30 mouse cellular contexts compared by ENCODE assay signal in the genomic region with DNA sequence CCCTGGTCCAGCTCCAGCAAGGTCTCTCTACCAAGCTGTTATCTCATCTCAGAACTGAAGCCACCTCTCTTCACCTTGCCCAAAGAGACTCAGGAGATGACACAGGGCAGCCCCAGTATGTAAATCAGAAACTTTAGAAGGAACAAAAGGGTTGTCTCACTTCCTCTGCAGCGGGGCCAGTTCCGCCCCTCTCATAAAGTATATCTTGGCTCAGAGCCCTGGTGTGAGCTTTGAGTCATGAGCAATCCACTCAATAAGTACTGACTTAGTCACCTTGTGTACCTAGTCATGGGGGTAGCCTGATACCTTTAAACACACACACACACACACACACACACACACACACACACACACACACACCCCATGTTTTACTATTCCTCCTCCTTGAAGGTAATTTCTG. TPM values are rescaled to one million over a fixed set of nuclear protein-coding genes. Genes with fewer than 3 reads are reported as not detected.
A peak's percentile ranks its signal among the peaks of the same experiment; 100 is the strongest.
DNase-seq lines count a peak whose midpoint lies in the region; ATAC-seq and TF ChIP-seq lines count a peak whose summit lies in the region.
"Had no signal": no experiment of that assay in that cellular context is flagged by ENCODE, and none has a peak within 500 bp of the region (broad histone marks: within the 10 kb centered on the region; RNA-seq: fewer than 3 reads in every experiment).

No protein-coding gene starts in this region.

- no peaks in the 10 kb centered on the region for H3K9me3 ChIP-seq in lung, embryonic 14.5 days (ENCODE audit: low read depth, low read length)
- no peaks in the 10 kb centered on the region for H3K9me3 ChIP-seq in CH12.LX (replicated peaks; ENCODE audit: low read length)
- H3K9me3 ChIP-seq in lung, embryonic 16.5 days (ENCODE audit: control insufficient read depth, low read length): no peaks in the 10 kb centered on the region
- H3K9me3 ChIP-seq in stomach, embryonic 16.5 days (replicated peaks; ENCODE audit: control insufficient read depth, low read length): no peaks in the 10 kb centered on the region
- H3K9me3 ChIP-seq: hindbrain, embryonic 10.5 days; limb, embryonic 13.5 days; megakaryocyte, embryonic 14.5 days; midbrain, embryonic 15.5 days had no signal

- H3K4me3 ChIP-seq in lung, embryonic 14.5 days (ENCODE audit: low read depth, low read length): no peak overlapping the region
- H3K4me3 ChIP-seq in lung, adult 2 months (replicated peaks; ENCODE audit: extremely low read depth, low read depth, low read length): no peak overlapping the region
- no peak overlapping the region for H3K4me3 ChIP-seq in CH12.LX (replicated peaks in 1 of 3; ENCODE audit: low read depth in 2 of 3, low read length in 2 of 3, poor library complexity in 1 of 3)
- H3K4me3 ChIP-seq in lung, embryonic 16.5 days (ENCODE audit: low read length): no peak overlapping the region
- no peak overlapping the region for H3K4me3 ChIP-seq in stomach, embryonic 16.5 days (replicated peaks; ENCODE audit: low read length)
- H3K4me3 ChIP-seq: hindbrain, embryonic 10.5 days; limb, embryonic 13.5 days; megakaryocyte, embryonic 14.5 days; midbrain, embryonic 15.5 days had no signal

- H3K36me3 ChIP-seq in lung, embryonic 14.5 days (ENCODE audit: insufficient read depth): no peaks in the 10 kb centered on the region
- H3K36me3 ChIP-seq in CH12.LX (replicated peaks in 1 of 2; ENCODE audit: control insufficient read depth in 1 of 2, insufficient read depth in 1 of 2, low read length in 1 of 2): no peaks in the 10 kb centered on the region
- H3K36me3 ChIP-seq in lung, embryonic 16.5 days (ENCODE audit: control insufficient read depth, insufficient read depth, low read length): no peaks in the 10 kb centered on the region
- H3K36me3 ChIP-seq in stomach, embryonic 16.5 days (ENCODE audit: control insufficient read depth, insufficient read depth, low read length): no peaks in the 10 kb centered on the region
- H3K36me3 ChIP-seq: hindbrain, embryonic 10.5 days; limb, embryonic 13.5 days; midbrain, embryonic 15.5 days had no signal

- TF ChIP-seq RAD21 in CH12.LX (IDR thresholded peaks at IDR 0.05; ENCODE audit: low read depth, low read length): no peak; the same call in none of the 2 replicates

- TF ChIP-seq CTCF in lung, embryonic 14.5 days (IDR thresholded peaks at IDR 0.05; ENCODE audit: low read depth): no peak
- no peak for TF ChIP-seq CTCF in lung, adult 2 months (IDR thresholded peaks at IDR 0.05; ENCODE audit: insufficient read depth, low read length)
- TF ChIP-seq CTCF in CH12.LX (conservative IDR thresholded peaks at IDR 0.05 in 1 of 2, IDR thresholded peaks at IDR 0.05 in 1 of 2; ENCODE audit: low read depth in 2 of 2, low read length in 2 of 2): no peak

- TF ChIP-seq POLR2A in lung, adult 2 months (IDR thresholded peaks at IDR 0.05; ENCODE audit: borderline replicate concordance, extremely low read depth, low read depth, low read length): no peak
- peak; percentile 49; the same call in 1 of the 2 replicates for TF ChIP-seq POLR2A in CH12.LX (IDR thresholded peaks at IDR 0.05; ENCODE audit: low read depth, low read length)

- peak; percentile 90 for TF ChIP-seq EP300 in CH12.LX (IDR thresholded peaks at IDR 0.05; ENCODE audit: low read length)

- no peaks in the 10 kb centered on the region for H3K79me2 ChIP-seq in CH12.LX (replicated peaks; ENCODE audit: control insufficient read depth, extremely low read depth, insufficient read depth, poor library complexity, severe bottlenecking)

- no peak overlapping the region for H3K9ac ChIP-seq in lung, embryonic 14.5 days
- no peak overlapping the region for H3K9ac ChIP-seq in CH12.LX (ENCODE audit: insufficient read depth, low read depth)
- no peak overlapping the region for H3K9ac ChIP-seq in lung, embryonic 16.5 days (ENCODE audit: low read length)
- no peak overlapping the region for H3K9ac ChIP-seq in stomach, embryonic 16.5 days (ENCODE audit: low read length)
- H3K9ac ChIP-seq: limb, embryonic 13.5 days; liver, embryonic 14.5 days; midbrain, embryonic 15.5 days had no signal

- no peaks in the 10 kb centered on the region for H3K27me3 ChIP-seq in lung, embryonic 14.5 days (ENCODE audit: insufficient read depth, low read length)
- H3K27me3 ChIP-seq in CH12.LX (replicated peaks): no peaks in the 10 kb centered on the region
- no peaks in the 10 kb centered on the region for H3K27me3 ChIP-seq in lung, embryonic 16.5 days (ENCODE audit: control insufficient read depth, insufficient read depth, low read depth, low read length)
- no peaks in the 10 kb centered on the region for H3K27me3 ChIP-seq in stomach, embryonic 16.5 days (ENCODE audit: control insufficient read depth, insufficient read depth, low read length)
- H3K27me3 ChIP-seq: limb, embryonic 13.5 days; megakaryocyte, embryonic 14.5 days; midbrain, embryonic 15.5 days had no signal

- dilution Hi-C loops in CH12.LX (cut with MboI; ENCODE audit: extremely low pct_ligation_motif_present, extremely low pct_unique_long_range_greater_than_20kb, low sequenced_read_pairs): no loop called here

- ATAC-seq in lung, embryonic 14.5 days (ENCODE audit: insufficient read depth): no peak
- peak; percentile 49; the same call in 1 of the 2 replicates for ATAC-seq in lung, embryonic 16.5 days (ENCODE audit: low read depth)
- peak; percentile 81; the same call in 1 of the 2 replicates for ATAC-seq in stomach, embryonic 16.5 days (ENCODE audit: insufficient read depth, low FRiP score)
- no peak for ATAC-seq in monocyte, adult 5-6 weeks (replicated peaks; ENCODE audit: insufficient number of reproducible peaks, low FRiP score, low TSS enrichment, poor library complexity, severe bottlenecking)
- ATAC-seq: CD4-positive, CD25-positive, alpha-beta regulatory T cell, adult 4 months; inflammation-experienced regulatory T-cells, adult 6 months; midbrain, embryonic 15.5 days had no signal

- peak; percentile 38 for DNase-seq in lung, embryonic 14.5 days
- DNase-seq in lung, adult 2 months: no peak
- peak; percentile 89 for DNase-seq in CH12.LX (ENCODE audit: extremely low read depth)
- no peak for DNase-seq in kidney, adult 18-20 months
- no peak for DNase-seq in cerebellum, postnatal 10 days
- DNase-seq: adrenal gland, postnatal 10 days; cerebellum, adult 11 months; cerebellum, postnatal 36 days; heart, adult 18-20 months; kidney, postnatal 14 days; layer of hippocampus, adult 9-11 months; spleen, adult 18-20 months; thymus, postnatal 14 days had no signal

- H3K4me1 ChIP-seq in lung, embryonic 14.5 days (ENCODE audit: insufficient read depth): no peaks in the 10 kb centered on the region
- H3K4me1 ChIP-seq in lung, adult 2 months (ENCODE audit: control insufficient read depth, insufficient read depth, low read length): no peaks in the 10 kb centered on the region
- peaks cover 15 to 21% of the 10 kb centered on the region in 2 experiments; a peak in 3 of 4 replicates for H3K4me1 ChIP-seq in CH12.LX (ENCODE audit: control insufficient read depth in 1 of 2, insufficient read depth in 2 of 2)
- no peaks in the 10 kb centered on the region; the same call in 1 of the 2 replicates for H3K4me1 ChIP-seq in lung, embryonic 16.5 days (replicated peaks; ENCODE audit: control insufficient read depth, insufficient read depth, low read length)
- no peaks in the 10 kb centered on the region for H3K4me1 ChIP-seq in stomach, embryonic 16.5 days (ENCODE audit: control insufficient read depth, insufficient read depth, low read length)
- H3K4me1 ChIP-seq: hindbrain, embryonic 10.5 days; limb, embryonic 13.5 days; megakaryocyte, embryonic 14.5 days; midbrain, embryonic 15.5 days had no signal

- WGBS in lung, embryonic 14.5 days: 59% methylated on average over 2 of the region's 2 CpGs
- 19% methylated on average over 2 of the region's 2 CpGs for WGBS in lung, adult 2 months
- WGBS in lung, embryonic 16.5 days: 37% methylated on average over 2 of the region's 2 CpGs
- 57% methylated on average over 2 of the region's 2 CpGs for WGBS in stomach, embryonic 16.5 days

- in situ Hi-C loops in CH12.LX (cut with MboI; ENCODE audit: low pct_ligation_motif_present, low pct_unique_long_range_greater_than_20kb, low sequenced_read_pairs): no loop called here

- H3K4me2 ChIP-seq in lung, embryonic 14.5 days: no peak overlapping the region
- peak overlapping the region; percentile 74 for H3K4me2 ChIP-seq in CH12.LX (ENCODE audit: insufficient read depth, low read depth, poor library complexity, severe bottlenecking)
- no peak overlapping the region for H3K4me2 ChIP-seq in lung, embryonic 16.5 days (ENCODE audit: low read depth, low read length)
- no peak overlapping the region for H3K4me2 ChIP-seq in stomach, embryonic 16.5 days (ENCODE audit: low read depth, low read length)
- H3K4me2 ChIP-seq: limb, embryonic 13.5 days; midbrain, embryonic 15.5 days had no signal

- no peak overlapping the region for H3K27ac ChIP-seq in lung, embryonic 14.5 days (ENCODE audit: low read depth)
- H3K27ac ChIP-seq in CH12.LX (ENCODE audit: insufficient read depth, low read depth): peak overlapping the region; percentile 58; the same call in 1 of the 2 replicates
- no peak overlapping the region for H3K27ac ChIP-seq in lung, embryonic 16.5 days (ENCODE audit: low read length)
- no peak overlapping the region for H3K27ac ChIP-seq in stomach, embryonic 16.5 days (ENCODE audit: low read length)
- H3K27ac ChIP-seq: hindbrain, embryonic 10.5 days; limb, embryonic 13.5 days; liver, embryonic 14.5 days; midbrain, embryonic 15.5 days had no signal

RNA-seq across cellular contexts. Expression of a gene that starts 4.1 kb away (rescaled TPM):
- not detected in 2 replicates for polyA plus RNA-seq in lung, embryonic 14.5 days (2014; fragmentation: Nextera tagmentation; extraction: Ambion mirVana)
- not detected in 2 replicates for polyA plus RNA-seq in lung, adult 2 months (2012; rRNA removed)
- total RNA-seq in CH12.LX (2012; rRNA removed): 0.17 and 0.25 TPM in 2 replicates
- 0.22 and 0.28 TPM in 2 replicates for total RNA-seq in CH12.LX (2014; rRNA removed)
- polyA plus RNA-seq in CH12.LX (2012; ENCODE audit: insufficient read length, low read depth): 0.29 TPM in 1 of 2 replicates, not detected in the other
- polyA plus RNA-seq in lung, embryonic 16.5 days (2015; fragmentation: Nextera tagmentation; extraction: Ambion mirVana): not detected in 2 replicates
- not detected in 2 replicates for polyA plus RNA-seq in stomach, embryonic 16.5 days (2015; fragmentation: Nextera tagmentation; extraction: Ambion mirVana)
- not detected in 3 replicates for total RNA-seq in monocyte, adult 5-6 weeks (2017)
- total RNA-seq: adrenal gland, postnatal 10 days; gastrocnemius, adult 8-10 months; heart, adult 18-20 months; left cerebral cortex, postnatal 10 days had no signal
- polyA plus RNA-seq: brain, embryonic 14.5 days; CD4-positive, CD25-positive, alpha-beta regulatory T cell, adult 4 months; embryonic facial prominence, embryonic 11.5 days; heart, embryonic 14.5 days; hindbrain, embryonic 10.5 days; inflammation-experienced regulatory T-cells, adult 6 months; limb, embryonic 13.5 days; liver, embryonic 14.5 days; midbrain, embryonic 15.5 days; stomach, embryonic 14.5 days had no signal

RNA-seq across cellular contexts. Expression of a gene that starts 7.4 kb away (rescaled TPM):
- not detected in 2 replicates for polyA plus RNA-seq in lung, embryonic 14.5 days (2014; fragmentation: Nextera tagmentation; extraction: Ambion mirVana)
- polyA plus RNA-seq in lung, adult 2 months (2012; rRNA removed): not detected in 2 replicates
- total RNA-seq in CH12.LX (2012; rRNA removed): 0.13 TPM in 1 of 2 replicates, not detected in the other
- not detected in 2 replicates for total RNA-seq in CH12.LX (2014; rRNA removed)
- not detected in 2 replicates for polyA plus RNA-seq in CH12.LX (2012; ENCODE audit: insufficient read length, low read depth)
- polyA plus RNA-seq in lung, embryonic 16.5 days (2015; fragmentation: Nextera tagmentation; extraction: Ambion mirVana): 0.20 TPM in 1 of 2 replicates, not detected in the other
- polyA plus RNA-seq in stomach, embryonic 16.5 days (2015; fragmentation: Nextera tagmentation; extraction: Ambion mirVana): 0.65 and 0.75 TPM in 2 replicates
- not detected in 3 replicates for total RNA-seq in monocyte, adult 5-6 weeks (2017)
- total RNA-seq: gastrocnemius, adult 8-10 months; heart, adult 18-20 months; left cerebral cortex, postnatal 10 days had no signal
- polyA plus RNA-seq: brain, embryonic 14.5 days; CD4-positive, CD25-positive, alpha-beta regulatory T cell, adult 4 months; embryonic facial prominence, embryonic 11.5 days; heart, embryonic 14.5 days; hindbrain, embryonic 10.5 days; inflammation-experienced regulatory T-cells, adult 6 months; limb, embryonic 13.5 days; midbrain, embryonic 15.5 days had no signal

RNA-seq across cellular contexts. Expression of a gene that starts 16.7 kb away (rescaled TPM):
- polyA plus RNA-seq in lung, embryonic 14.5 days (2014; fragmentation: Nextera tagmentation; extraction: Ambion mirVana): not detected in 2 replicates
- polyA plus RNA-seq in lung, adult 2 months (2012; rRNA removed): not detected in 2 replicates
- total RNA-seq in CH12.LX (2012; rRNA removed) (0.17 TPM in 1 of 2 replicates, not detected in the other), CH12.LX (2014; rRNA removed) (0.66 and 1.0 TPM in 2 replicates)
- polyA plus RNA-seq in CH12.LX (2012; ENCODE audit: insufficient read length, low read depth): 0.39 and 0.41 TPM in 2 replicates
- not detected in 2 replicates for polyA plus RNA-seq in lung, embryonic 16.5 days (2015; fragmentation: Nextera tagmentation; extraction: Ambion mirVana)
- polyA plus RNA-seq in stomach, embryonic 16.5 days (2015; fragmentation: Nextera tagmentation; extraction: Ambion mirVana): 0.22 and 0.48 TPM in 2 replicates
- total RNA-seq in monocyte, adult 5-6 weeks (2017): not detected in 3 replicates
- total RNA-seq: adrenal gland, postnatal 10 days; gastrocnemius, adult 8-10 months; heart, adult 18-20 months; left cerebral cortex, postnatal 10 days; MEL had no signal
- polyA plus RNA-seq: CD4-positive, CD25-positive, alpha-beta regulatory T cell, adult 4 months; embryonic facial prominence, embryonic 11.5 days; heart, embryonic 14.5 days; hindbrain, embryonic 10.5 days; inflammation-experienced regulatory T-cells, adult 6 months; limb, embryonic 13.5 days; liver, embryonic 14.5 days; midbrain, embryonic 15.5 days had no signal

RNA-seq across cellular contexts. Expression of a gene that starts 27.7 kb away (rescaled TPM):
- 0.28 TPM in 1 of 2 replicates, not detected in the other for polyA plus RNA-seq in lung, embryonic 14.5 days (2014; fragmentation: Nextera tagmentation; extraction: Ambion mirVana)
- 1.5 and 1.8 TPM in 2 replicates for polyA plus RNA-seq in lung, adult 2 months (2012; rRNA removed)
- total RNA-seq in CH12.LX (2012; rRNA removed): not detected in 2 replicates
- not detected in 2 replicates for total RNA-seq in CH12.LX (2014; rRNA removed)
- not detected in 2 replicates for polyA plus RNA-seq in CH12.LX (2012; ENCODE audit: insufficient read length, low read depth)
- polyA plus RNA-seq in lung, embryonic 16.5 days (2015; fragmentation: Nextera tagmentation; extraction: Ambion mirVana): 0.23 and 0.83 TPM in 2 replicates
- polyA plus RNA-seq in stomach, embryonic 16.5 days (2015; fragmentation: Nextera tagmentation; extraction: Ambion mirVana): 1.5 and 2.1 TPM in 2 replicates
- not detected in 3 replicates for total RNA-seq in monocyte, adult 5-6 weeks (2017)
- total RNA-seq: left cerebral cortex, postnatal 10 days; MEL had no signal
- polyA plus RNA-seq: CD4-positive, CD25-positive, alpha-beta regulatory T cell, adult 4 months; embryonic facial prominence, embryonic 11.5 days; hindbrain, embryonic 10.5 days; inflammation-experienced regulatory T-cells, adult 6 months had no signal

RNA-seq across cellular contexts. Expression of a gene that starts 50.6 kb away (rescaled TPM):
- 0.54 and 2.8 TPM in 2 replicates for polyA plus RNA-seq in lung, embryonic 14.5 days (2014; fragmentation: Nextera tagmentation; extraction: Ambion mirVana)
- not detected in 2 replicates for polyA plus RNA-seq in lung, adult 2 months (2012; rRNA removed)
- not detected in 2 replicates for total RNA-seq in CH12.LX (2012; rRNA removed)
- total RNA-seq in CH12.LX (2014; rRNA removed): not detected in 2 replicates
- not detected in 2 replicates for polyA plus RNA-seq in CH12.LX (2012; ENCODE audit: insufficient read length, low read depth)
- polyA plus RNA-seq in lung, embryonic 16.5 days (2015; fragmentation: Nextera tagmentation; extraction: Ambion mirVana): 0.79 and 1.0 TPM in 2 replicates
- 2.1 and 4.3 TPM in 2 replicates for polyA plus RNA-seq in stomach, embryonic 16.5 days (2015; fragmentation: Nextera tagmentation; extraction: Ambion mirVana)
- 8.4 to 33.5 TPM (median 9.9 TPM) in 3 replicates for total RNA-seq in monocyte, adult 5-6 weeks (2017)
- total RNA-seq: gastrocnemius, adult 8-10 months; heart, adult 18-20 months; left cerebral cortex, postnatal 10 days; MEL had no signal
- polyA plus RNA-seq: brain, embryonic 14.5 days; CD4-positive, CD25-positive, alpha-beta regulatory T cell, adult 4 months; embryonic facial prominence, embryonic 11.5 days; hindbrain, embryonic 10.5 days; inflammation-experienced regulatory T-cells, adult 6 months; midbrain, embryonic 15.5 days had no signal

Comparison
In these comparisons a context has a peak if more than half of its experiments do, and no peak if none do; other contexts are left out.
1. ATAC-seq: peak in lung, embryonic 16.5 days (single experiment) and stomach, embryonic 16.5 days (single experiment); none in lung, embryonic 14.5 days (single experiment) and monocyte, adult 5-6 weeks (single experiment).
2. DNase-seq: peak in lung, embryonic 14.5 days (single experiment) and CH12.LX (single experiment); none in lung, adult 2 months (single experiment), kidney, adult 18-20 months (single experiment) and cerebellum, postnatal 10 days (0 of 2).